Mouse (Mus musculus) MEL (cell line): ENCODE results near the gene Gm10775. TPM values are rescaled to one million over a fixed set of nuclear protein-coding genes. Genes with fewer than 3 reads are reported as not detected.
A peak's percentile ranks its signal among the peaks of the same experiment; 100 is the strongest.

Experiments
- DNase-seq: peaks from one replicate; pipeline ENCODE4 v3.0.0; 2011; ENCODE audit warnings: low read depth, low spot score
- H3K27ac ChIP-seq: 2 replicates; pipeline ENCODE4 v1.5.1; 2012; ENCODE audit warnings: low read depth, mild to moderate bottlenecking, control low read depth, low read length, moderate library complexity; ENCODE audit not compliant: control insufficient read depth
- H3K27me3 ChIP-seq, 2 experiments: fragments of 150-350 bp in 1 of 2; sonication (generic) in 1 of 2; 2 replicates each; pipeline ENCODE4 v1.6.1; 2012; ENCODE audit warnings: low read length in 2 of 2, mild to moderate bottlenecking in 2 of 2, improper control_type of control experiment in 1 of 2, moderate library complexity in 1 of 2; ENCODE audit not compliant: insufficient read depth in 2 of 2, control insufficient read depth in 1 of 2
- H3K36me3 ChIP-seq, 2 experiments: 2 replicates each; pipeline ENCODE4 v1.6.1; 2012 to 2014; ENCODE audit warnings: low read length in 2 of 2, improper control_type of control experiment in 1 of 2, inconsistent platforms in 1 of 2, mild to moderate bottlenecking in 1 of 2; ENCODE audit not compliant: insufficient read depth in 2 of 2, control insufficient read depth in 1 of 2
- H3K4me1 ChIP-seq, 2 experiments: fragments of 150-350 bp in 1 of 2; sonication (generic) in 1 of 2; 2 replicates each; pipeline ENCODE4 v1.6.1; 2012; ENCODE audit warnings: low read length in 2 of 2, improper control_type of control experiment in 1 of 2, mild to moderate bottlenecking in 1 of 2; ENCODE audit not compliant: insufficient read depth in 2 of 2, control insufficient read depth in 1 of 2
- H3K4me3 ChIP-seq, 2 experiments: fragments of 150-350 bp in 1 of 2; sonication (generic) in 1 of 2; 2 replicates each; pipeline ENCODE4 v1.5.1; 2012; ENCODE audit warnings: low read depth in 2 of 2, low read length in 2 of 2, mild to moderate bottlenecking in 2 of 2, moderate library complexity in 2 of 2, control low read depth in 1 of 2, improper control_type of control experiment in 1 of 2; ENCODE audit not compliant: control insufficient read depth in 1 of 2, insufficient read depth in 1 of 2
- H3K79me2 ChIP-seq: 2 replicates; pipeline ENCODE4 v1.6.1; 2012; ENCODE audit warnings: mild to moderate bottlenecking, low read length, moderate library complexity; ENCODE audit not compliant: control insufficient read depth, poor library complexity, insufficient read depth
- H3K9ac ChIP-seq: 2 replicates; pipeline ENCODE4 v1.6.1; 2012; ENCODE audit warnings: low read depth, mild to moderate bottlenecking, control low read depth, low read length, moderate library complexity; ENCODE audit not compliant: control insufficient read depth, poor library complexity, severe bottlenecking
- H3K9me3 ChIP-seq: fragments of 150-350 bp; sonication (generic); replicated peaks from 2 replicates; pipeline ENCODE4 v1.6.1; 2012; ENCODE audit warnings: mild to moderate bottlenecking, low read length, improper control_type of control experiment, moderate library complexity; ENCODE audit not compliant: insufficient read depth
- BHLHE40 ChIP-seq: IDR thresholded peaks from 2 replicates; pipeline ENCODE4 v1.6.1; 2012; ENCODE audit warnings: low read depth, mild to moderate bottlenecking, inconsistent platforms, low read length, improper control_type of control experiment, borderline replicate concordance
- CHD1 ChIP-seq: IDR thresholded peaks from 2 replicates; pipeline ENCODE4 v1.6.1; 2012; ENCODE audit warnings: low read depth, mild to moderate bottlenecking, inconsistent platforms, low read length, improper control_type of control experiment
- CHD2 ChIP-seq: IDR thresholded peaks from 2 replicates; pipeline ENCODE4 v1.6.1; 2011; ENCODE audit warnings: low read length, improper control_type of control experiment
- CTCF ChIP-seq, 3 experiments: IDR thresholded peaks in 2 of 3; conservative IDR thresholded peaks in 1 of 3; 2 replicates each; pipeline ENCODE4 v1.5.1; 2011 to 2012; ENCODE audit warnings: low read length in 3 of 3, low read depth in 2 of 3, mild to moderate bottlenecking in 2 of 3, improper control_type of control experiment in 1 of 3, inconsistent platforms in 1 of 3, mixed read lengths in 1 of 3, moderate library complexity in 1 of 3; ENCODE audit not compliant: control insufficient read depth in 1 of 3, insufficient read depth in 1 of 3, poor library complexity in 1 of 3, severe bottlenecking in 1 of 3
- EP300 ChIP-seq, 2 experiments: IDR thresholded peaks; 2 replicates each; pipeline ENCODE4 v1.6.1; 2011; ENCODE audit warnings: improper control_type of control experiment in 2 of 2, low read length in 2 of 2, low read depth in 1 of 2, mild to moderate bottlenecking in 1 of 2
- ETS1 ChIP-seq: IDR thresholded peaks from 2 replicates; pipeline ENCODE4 v1.6.1; 2012; ENCODE audit warnings: low read depth, mild to moderate bottlenecking, inconsistent platforms, low read length, improper control_type of control experiment, moderate library complexity
- GABPA ChIP-seq: IDR thresholded peaks from 2 replicates; pipeline ENCODE4 v1.6.1; 2012; ENCODE audit warnings: low read depth, mild to moderate bottlenecking, inconsistent platforms, low read length, improper control_type of control experiment, moderate library complexity
- GATA1 ChIP-seq: IDR thresholded peaks from 2 replicates; pipeline ENCODE4 v1.6.1; 2011; ENCODE audit warnings: low read depth, low read length, improper control_type of control experiment
- MAFK ChIP-seq: IDR thresholded peaks from 2 replicates; pipeline ENCODE4 v1.6.1; 2011; ENCODE audit warnings: low read depth, mild to moderate bottlenecking, low read length, improper control_type of control experiment, borderline replicate concordance
- MAZ ChIP-seq: IDR thresholded peaks from 2 replicates; pipeline ENCODE4 v1.6.1; 2012; ENCODE audit warnings: low read depth, mild to moderate bottlenecking, inconsistent platforms, low read length, improper control_type of control experiment
- MEF2A ChIP-seq: IDR thresholded peaks from 2 replicates; pipeline ENCODE4 v1.6.1; 2014; ENCODE audit warnings: low read depth, mild to moderate bottlenecking, inconsistent platforms, low read length, improper control_type of control experiment; ENCODE audit not compliant: poor library complexity, insufficient replicate concordance, severe bottlenecking; ENCODE audit errors: extremely low read depth
- MXI1 ChIP-seq: IDR thresholded peaks from 2 replicates; pipeline ENCODE4 v1.6.1; 2011; ENCODE audit warnings: mild to moderate bottlenecking, low read depth, low read length, improper control_type of control experiment
- MYC ChIP-seq: IDR thresholded peaks from 2 replicates; pipeline ENCODE4 v1.6.1; 2011; ENCODE audit warnings: low read depth, mild to moderate bottlenecking, low read length, improper control_type of control experiment, moderate library complexity
- NELFE ChIP-seq: IDR thresholded peaks from 2 replicates; pipeline ENCODE4 v1.6.1; 2011; ENCODE audit warnings: low read depth, low read length, improper control_type of control experiment
- NRF1 ChIP-seq: IDR thresholded peaks from 2 replicates; pipeline ENCODE4 v1.6.1; 2014; ENCODE audit warnings: low read depth, mild to moderate bottlenecking, inconsistent platforms, low read length, improper control_type of control experiment, moderate library complexity; ENCODE audit not compliant: poor library complexity, insufficient read depth, severe bottlenecking
- POLR2A ChIP-seq, 2 experiments: IDR thresholded peaks; 2 replicates each; pipeline ENCODE4 v1.6.1; 2011 to 2012; ENCODE audit warnings: low read length in 2 of 2, mild to moderate bottlenecking in 2 of 2, control low read depth in 1 of 2, improper control_type of control experiment in 1 of 2, low read depth in 1 of 2, moderate library complexity in 1 of 2; ENCODE audit not compliant: control insufficient read depth in 1 of 2, insufficient read depth in 1 of 2, poor library complexity in 1 of 2
- RAD21 ChIP-seq: IDR thresholded peaks from 2 replicates; pipeline ENCODE4 v1.6.1; 2011; ENCODE audit warnings: mild to moderate bottlenecking, low read depth, low read length, improper control_type of control experiment
- SIN3A ChIP-seq: IDR thresholded peaks from 2 replicates; pipeline ENCODE4 v1.6.1; 2012; ENCODE audit warnings: low read length, improper control_type of control experiment, inconsistent platforms
- SMC3 ChIP-seq: IDR thresholded peaks from 2 replicates; pipeline ENCODE4 v1.6.1; 2011; ENCODE audit warnings: low read depth, low read length, improper control_type of control experiment
- TAL1 ChIP-seq: IDR thresholded peaks from 2 replicates; pipeline ENCODE4 v1.6.1; 2012; ENCODE audit warnings: mild to moderate bottlenecking, inconsistent platforms, low read length, moderate library complexity, mixed read lengths
- TBP ChIP-seq: IDR thresholded peaks from 2 replicates; pipeline ENCODE4 v1.8.0; 2011; ENCODE audit warnings: low read depth, low read length, improper control_type of control experiment
- TCF12 ChIP-seq: IDR thresholded peaks from 2 replicates; pipeline ENCODE4 v1.6.1; 2014; ENCODE audit warnings: low read depth, mild to moderate bottlenecking, inconsistent platforms, low read length, improper control_type of control experiment, moderate library complexity
- USF1 ChIP-seq: IDR thresholded peaks from 2 replicates; pipeline ENCODE4 v1.6.1; 2014; ENCODE audit warnings: low read depth, mild to moderate bottlenecking, inconsistent platforms, low read length, improper control_type of control experiment, moderate library complexity
- ZC3H11A ChIP-seq: IDR thresholded peaks from 2 replicates; pipeline ENCODE4 v1.6.1; 2012; ENCODE audit warnings: low read depth, mild to moderate bottlenecking, inconsistent platforms, low read length, improper control_type of control experiment
- ZKSCAN1 ChIP-seq: IDR thresholded peaks from 2 replicates; pipeline ENCODE4 v1.6.1; 2012; ENCODE audit warnings: low read depth, mild to moderate bottlenecking, inconsistent platforms, low read length, improper control_type of control experiment, moderate library complexity
- ZNF384 ChIP-seq: IDR thresholded peaks from 2 replicates; pipeline ENCODE4 v1.6.1; 2012; ENCODE audit warnings: low read depth, mild to moderate bottlenecking, inconsistent platforms, low read length, improper control_type of control experiment
- polyA plus RNA-seq, 2 experiments: library from polyadenylated mRNA; stranded (reverse) in 1 of 2; unstranded in 1 of 2; fragments of >175 nt in 1 of 2; fragments of >200 nt in 1 of 2; gene quantifications; 2 replicates each; pipeline versions ENCODE4 v1.2.1 to v1.2.4; 2012; ENCODE audit warnings: low replicate concordance in 2 of 2, low read depth in 1 of 2; ENCODE audit not compliant: insufficient read length in 2 of 2, insufficient read depth in 1 of 2, missing spikeins in 1 of 2
- total RNA-seq: library from RNA; depleted of rRNA; stranded (reverse); fragments of 300-350 nt; gene quantifications from 2 replicates; pipeline ENCODE4 v1.2.3, GENCODE M21; 2012

Gene Gm10775
- total and polyA plus RNA-seq, 3 experiments: 0.21 TPM; not detected in 2

DNA sequence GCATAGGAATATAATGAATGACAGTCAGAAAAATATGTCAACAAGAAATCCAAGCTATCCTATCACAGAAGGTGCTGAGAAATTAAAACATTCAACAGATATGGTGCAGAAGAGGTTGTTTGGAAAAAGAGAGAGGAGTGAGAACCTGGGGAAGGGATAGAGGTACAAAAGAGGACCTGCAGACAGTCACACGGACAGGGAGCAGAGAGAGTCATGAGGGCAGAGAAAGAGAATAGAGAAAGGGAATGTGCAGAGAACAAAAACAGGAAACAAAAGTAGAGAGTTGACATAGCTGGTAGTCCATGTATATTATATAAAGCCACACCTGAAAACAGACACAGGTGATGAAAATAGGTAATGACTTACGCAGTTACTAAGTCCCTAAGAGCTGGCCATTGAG lies 32.7 kb upstream of the Gm10775 start:
- Histone ChIP-seq H3K36me3 (peaks cover 0 to 13% of the 10 kb centered on the region in 2 experiments; a peak in 2 of 4 replicates), H3K9ac (no peak overlapping the region), H3K27ac (no peak overlapping the region), H3K4me3 (0 out of 4 replicates have a peak overlapping the region, but pooled peaks of 1 of the 2 experiments have one; percentile 13), H3K27me3 (no peaks in the 10 kb centered on the region), H3K9me3 (no peaks in the 10 kb centered on the region), H3K4me1 (peaks cover 5 to 8% of the 10 kb centered on the region in 2 experiments; a peak in 3 of 4 replicates), H3K79me2 (no peaks in the 10 kb centered on the region)
- TF ChIP-seq GATA1: no peak
- TF ChIP-seq EP300 (IDR thresholded peaks at IDR 0.05; ENCODE audit: low read depth in 1 of 2, low read length in 2 of 2): no peak
- TF ChIP-seq MEF2A: no peak
- no peak for TF ChIP-seq BHLHE40
- TF ChIP-seq SMC3: no peak
- TF ChIP-seq POLR2A (IDR thresholded peaks at IDR 0.05; ENCODE audit: control insufficient read depth in 1 of 2, insufficient read depth in 1 of 2, low read depth in 1 of 2, low read length in 2 of 2, poor library complexity in 1 of 2): no peak
- TF ChIP-seq ZC3H11A: no peak
- no peak for TF ChIP-seq ZNF384
- TF ChIP-seq TAL1: no peak
- DNase-seq: peak; percentile 24

DNA sequence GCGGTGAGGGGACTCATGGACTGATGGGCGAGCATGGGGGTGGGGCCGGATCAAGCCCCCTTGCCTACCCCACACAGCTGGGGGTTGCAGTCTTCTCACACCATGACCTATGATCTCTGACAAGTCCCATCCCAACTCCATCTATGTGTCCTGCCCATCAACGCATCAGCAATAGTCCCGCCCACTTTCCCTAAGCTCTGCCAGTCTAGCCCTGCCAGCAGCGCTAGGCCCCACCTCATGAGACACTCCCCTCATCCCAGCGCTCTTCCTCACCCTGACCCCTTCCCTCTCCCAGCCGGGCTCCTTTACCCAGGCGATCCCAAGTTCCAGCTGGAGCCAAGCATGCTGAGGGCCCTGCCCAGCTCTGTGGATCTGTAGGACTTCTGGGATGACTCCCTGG lies 22.1 kb upstream of the Gm10775 start:
- Histone ChIP-seq H3K9ac (no peak overlapping the region), H3K79me2 (peaks cover 8% of the 10 kb centered on the region), H3K27ac (no peak overlapping the region), H3K9me3 (no peaks in the 10 kb centered on the region), H3K4me1 (peaks cover 0 to 4% of the 10 kb centered on the region in 2 experiments; a peak in 2 of 4 replicates), H3K36me3 (no peaks in the 10 kb centered on the region), H3K27me3 (no peaks in the 10 kb centered on the region), H3K4me3 (no peak overlapping the region)
- no peak for DNase-seq
- TF ChIP-seq MXI1 (no peak), CHD2 (no peak), MAFK (no peak), ZC3H11A (no peak)

DNA sequence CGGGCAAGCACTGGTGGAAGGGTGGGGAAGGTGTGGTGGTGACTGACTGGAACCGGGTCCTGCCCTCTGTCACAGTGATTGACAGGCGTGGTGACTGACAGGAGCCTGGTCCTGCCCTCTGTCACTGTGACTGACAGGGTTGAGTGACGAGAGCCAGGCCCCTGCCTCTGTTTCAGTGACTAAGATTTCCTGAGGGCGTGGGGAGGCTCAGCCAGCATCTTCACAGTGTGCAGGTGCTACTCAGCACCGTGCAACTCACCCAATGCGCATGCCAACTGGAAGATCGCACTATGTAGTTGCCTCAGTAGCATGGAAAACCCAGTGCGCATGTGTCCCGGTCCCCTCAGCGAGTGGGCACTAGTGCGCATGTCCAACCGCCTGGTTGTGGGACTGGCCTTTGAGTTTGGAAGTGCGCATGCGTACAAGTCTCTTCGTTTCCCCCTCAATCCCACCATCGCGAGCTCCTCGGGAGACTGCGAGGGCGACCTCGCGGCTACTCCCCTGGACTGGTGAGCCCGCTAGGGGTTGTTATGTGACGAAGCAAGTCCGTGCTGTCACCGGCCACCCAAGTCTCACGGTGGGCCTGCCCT lies 18.7 kb upstream of the Gm10775 start:
- Histone ChIP-seq H3K79me2 (peaks cover 28% of the 10 kb centered on the region), H3K9me3 (no peaks in the 10 kb centered on the region), H3K9ac (peak overlapping the region; percentile 72), H3K27ac (peak overlapping the region; percentile 71), H3K27me3 (no peaks in the 10 kb centered on the region), H3K36me3 (peaks cover 0 to 2% of the 10 kb centered on the region in 2 experiments; a peak in 2 of 4 replicates), H3K4me3 (peak overlapping the region; percentile 87 to 90), H3K4me1 (peaks cover 0 to 10% of the 10 kb centered on the region in 2 experiments; a peak in 2 of 4 replicates)
- peak; percentile 98 for DNase-seq
- TF ChIP-seq SIN3A (no peak), RAD21 (no peak), ETS1 (no peak), USF1 (0 out of 2 replicates have a peak, but pooled peaks have one; percentile 41), TBP (peak; percentile 72), ZKSCAN1 (no peak), MXI1 (no peak), GABPA (no peak), TCF12 (0 out of 2 replicates have a peak, but pooled peaks have one; percentile 19), ZC3H11A (no peak), EP300 (IDR thresholded peaks at IDR 0.05; ENCODE audit: low read depth in 1 of 2, low read length in 2 of 2) (no peak), ZNF384 (no peak), MAZ (no peak), NELFE (peak; percentile 81), CTCF (IDR thresholded peaks at IDR 0.05 in 2 of 3, conservative IDR thresholded peaks at IDR 0.05 in 1 of 3; ENCODE audit: control insufficient read depth in 1 of 3, insufficient read depth in 1 of 3, low read depth in 2 of 3, low read length in 3 of 3, poor library complexity in 1 of 3, severe bottlenecking in 1 of 3) (no peak), NRF1 (peak; percentile 93), MYC (peak; percentile 82; the same call in 1 of the 2 replicates), CHD1 (no peak)
